Mouse (Mus musculus) ES-E14 (cell line): ENCODE measurements around the gene Nfkbib.

Source experiments
- CHD2 ChIP-seq: IDR thresholded peaks from 2 replicates; pipeline ENCODE4 v1.6.1; 2014; ENCODE audit warnings: mild to moderate bottlenecking, low read depth, low read length, inconsistent platforms
- ZNF384 ChIP-seq: IDR thresholded peaks from 2 replicates; pipeline ENCODE4 v1.6.1; 2012; ENCODE audit warnings: low read depth, low read length, inconsistent platforms

DNA sequence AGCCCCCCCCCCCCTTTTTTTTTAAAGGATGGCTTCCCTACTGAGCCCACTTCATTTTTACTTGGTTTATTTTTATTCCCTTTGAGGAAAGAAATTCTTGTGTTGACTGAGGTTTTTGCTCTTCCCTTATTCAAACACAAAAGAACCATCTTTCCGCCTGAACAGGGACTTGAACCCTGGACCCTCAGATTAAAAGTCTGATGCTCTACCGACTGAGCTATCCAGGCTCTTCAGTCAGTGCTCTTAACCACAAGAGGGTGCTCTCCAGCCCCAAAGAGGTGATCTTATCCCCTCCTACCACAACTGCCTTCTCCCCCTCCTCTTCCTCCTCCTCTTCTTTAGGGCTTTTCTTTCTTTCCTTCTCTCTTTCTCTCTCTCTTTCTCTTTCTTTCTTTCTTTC, 26.5 kb upstream of the Nfkbib start:
- TF ChIP-seq ZNF384, result no peak
- no peak for TF ChIP-seq CHD2
